In the genomic region with DNA sequence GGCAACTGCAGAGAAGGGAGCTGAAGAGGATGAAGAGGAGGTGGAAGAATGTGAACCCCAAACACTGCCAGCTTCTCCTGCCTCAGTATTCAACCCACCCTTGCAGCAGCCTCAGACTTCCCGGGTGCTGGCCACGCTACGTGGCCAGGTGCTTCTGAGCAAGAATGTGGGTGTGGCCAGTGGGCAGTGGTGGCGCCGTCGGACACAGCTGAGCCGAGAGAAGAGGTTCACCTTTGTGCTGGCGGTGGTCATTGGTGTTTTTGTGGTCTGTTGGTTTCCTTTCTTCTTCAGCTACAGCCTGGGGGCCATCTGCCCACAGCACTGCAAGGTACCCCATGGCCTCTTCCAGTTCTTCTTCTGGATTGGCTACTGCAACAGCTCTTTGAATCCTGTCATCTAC, we compare ENCODE assay signal across 16 mouse cellular contexts. TPM values are rescaled to one million over a fixed set of nuclear protein-coding genes. Genes with fewer than 3 reads are reported as not detected.
A peak's percentile ranks its signal among the peaks of the same experiment; 100 is the strongest.
DNase-seq lines count a peak whose midpoint lies in the region; ATAC-seq lines count a peak whose summit lies in the region.
"Had no signal": no experiment of that assay in that cellular context is flagged by ENCODE, and none has a peak within 500 bp of the region (broad histone marks: within the 10 kb centered on the region; RNA-seq: fewer than 3 reads in every experiment).

No protein-coding gene starts in this region.

- 0 out of 2 replicates have a peak overlapping the region, but pooled peaks have one; percentile 74 for H3K4me2 ChIP-seq in lung, embryonic 15.5 days
- H3K4me2 ChIP-seq in limb, embryonic 13.5 days (replicated peaks): no peak overlapping the region
- H3K4me2 ChIP-seq in stomach, embryonic 16.5 days (ENCODE audit: low read depth, low read length): no peak overlapping the region

- H3K36me3 ChIP-seq in erythroblast, embryonic 14.5 days (ENCODE audit: control insufficient read depth): peaks cover 55% of the 10 kb centered on the region
- no peaks in the 10 kb centered on the region for H3K36me3 ChIP-seq in lung, embryonic 15.5 days
- no peaks in the 10 kb centered on the region for H3K36me3 ChIP-seq in limb, embryonic 13.5 days
- H3K36me3 ChIP-seq in stomach, embryonic 16.5 days (ENCODE audit: control insufficient read depth, insufficient read depth, low read length): no peaks in the 10 kb centered on the region

- DNase-seq in lung, postnatal 36 days: no peak
- no peak for DNase-seq in thymus, postnatal 14 days
- no peak for DNase-seq in right cerebral cortex, postnatal 14 days
- DNase-seq: adrenal gland, adult 2 months; lung, postnatal 14 days had no signal

- H3K27ac ChIP-seq in lung, embryonic 15.5 days: no peak overlapping the region
- H3K27ac ChIP-seq in limb, embryonic 13.5 days: no peak overlapping the region
- H3K27ac ChIP-seq in stomach, embryonic 16.5 days (ENCODE audit: low read length): no peak overlapping the region

- H3K4me3 ChIP-seq in erythroblast, embryonic 14.5 days (replicated peaks): peak overlapping the region; percentile 87
- no peak overlapping the region for H3K4me3 ChIP-seq in lung, embryonic 15.5 days
- H3K4me3 ChIP-seq in limb, embryonic 13.5 days: 0 out of 2 replicates have a peak overlapping the region, but pooled peaks have one; percentile 49
- peak overlapping the region; percentile 49 for H3K4me3 ChIP-seq in stomach, embryonic 16.5 days (replicated peaks; ENCODE audit: low read length)
- H3K4me3 ChIP-seq: myocyte had no signal

- H3K9me3 ChIP-seq in erythroblast, embryonic 14.5 days (ENCODE audit: control insufficient read depth, low read length): peaks cover 23% of the 10 kb centered on the region
- no peaks in the 10 kb centered on the region for H3K9me3 ChIP-seq in lung, embryonic 15.5 days
- H3K9me3 ChIP-seq in limb, embryonic 13.5 days: no peaks in the 10 kb centered on the region
- H3K9me3 ChIP-seq in stomach, embryonic 16.5 days (replicated peaks; ENCODE audit: control insufficient read depth, low read length): no peaks in the 10 kb centered on the region

- no peak overlapping the region for H3K9ac ChIP-seq in lung, embryonic 15.5 days
- no peak overlapping the region for H3K9ac ChIP-seq in limb, embryonic 13.5 days
- H3K9ac ChIP-seq in stomach, embryonic 16.5 days (ENCODE audit: low read length): no peak overlapping the region

- H3K27me3 ChIP-seq in erythroblast, embryonic 14.5 days (ENCODE audit: control insufficient read depth): peaks cover 85% of the 10 kb centered on the region
- H3K27me3 ChIP-seq in lung, embryonic 15.5 days: peaks cover 79% of the 10 kb centered on the region
- H3K27me3 ChIP-seq in limb, embryonic 13.5 days: peaks cover 85% of the 10 kb centered on the region
- H3K27me3 ChIP-seq in stomach, embryonic 16.5 days (ENCODE audit: control insufficient read depth, insufficient read depth, low read length): peaks cover 57% of the 10 kb centered on the region

- no peak for ATAC-seq in erythroblast, adult 5-6 weeks (replicated peaks; ENCODE audit: low FRiP score, poor library complexity, severe bottlenecking)
- no peak for ATAC-seq in lung, embryonic 15.5 days (ENCODE audit: borderline replicate concordance, extremely low read depth, low FRiP score, low TSS enrichment)
- no peak for ATAC-seq in limb, embryonic 13.5 days (ENCODE audit: low FRiP score, low read depth)
- no peak for ATAC-seq in stomach, embryonic 16.5 days (ENCODE audit: insufficient read depth, low FRiP score)

- H3K4me1 ChIP-seq in erythroblast, embryonic 14.5 days (ENCODE audit: control insufficient read depth): peaks cover 69% of the 10 kb centered on the region
- peaks cover 16% of the 10 kb centered on the region for H3K4me1 ChIP-seq in lung, embryonic 15.5 days
- peaks cover 14% of the 10 kb centered on the region for H3K4me1 ChIP-seq in limb, embryonic 13.5 days
- H3K4me1 ChIP-seq in stomach, embryonic 16.5 days (ENCODE audit: control insufficient read depth, insufficient read depth, low read length): peaks cover 14% of the 10 kb centered on the region

- WGBS in lung, embryonic 15.5 days: 11% methylated on average over 8 of the region's 8 CpGs
- WGBS in limb, embryonic 13.5 days: 10% methylated on average over 8 of the region's 8 CpGs
- WGBS in stomach, embryonic 16.5 days: 8% methylated on average over 8 of the region's 8 CpGs

RNA-seq across cellular contexts. Expression of a gene that starts 1.4 kb away (rescaled TPM):
- polyA plus RNA-seq in erythroblast, embryonic 14.5 days (2012): 1.9 and 2.4 TPM in 2 replicates
- not detected in 2 replicates for total RNA-seq in erythroblast, adult 5-6 weeks (2015; ENCODE audit: low replicate concordance)
- not detected in 2 replicates for total RNA-seq in erythroblast, adult 5-6 weeks (2017; ENCODE audit: low replicate concordance)
- polyA plus RNA-seq in lung, embryonic 15.5 days (2015; fragmentation: Nextera tagmentation; extraction: Ambion mirVana): 0.18 and 0.41 TPM in 2 replicates
- 0.45 and 0.56 TPM in 2 replicates for polyA plus RNA-seq in limb, embryonic 13.5 days (2015; fragmentation: Nextera tagmentation; extraction: Ambion mirVana)
- 2.4 and 3.6 TPM in 2 replicates for polyA plus RNA-seq in stomach, embryonic 16.5 days (2015; fragmentation: Nextera tagmentation; extraction: Ambion mirVana)
- total RNA-seq: MEL had no signal
- polyA plus RNA-seq: myocyte had no signal

RNA-seq across cellular contexts. Expression of a gene that starts 26.0 kb away (rescaled TPM):
- polyA plus RNA-seq in erythroblast, embryonic 14.5 days (2012): not detected in 2 replicates
- not detected in 2 replicates for total RNA-seq in erythroblast, adult 5-6 weeks (2015; ENCODE audit: low replicate concordance)
- total RNA-seq in erythroblast, adult 5-6 weeks (2017; ENCODE audit: low replicate concordance): not detected in 2 replicates
- not detected in 2 replicates for polyA plus RNA-seq in lung, embryonic 15.5 days (2015; fragmentation: Nextera tagmentation; extraction: Ambion mirVana)
- 0.06 and 0.14 TPM in 2 replicates for polyA plus RNA-seq in limb, embryonic 13.5 days (2015; fragmentation: Nextera tagmentation; extraction: Ambion mirVana)
- polyA plus RNA-seq in stomach, embryonic 16.5 days (2015; fragmentation: Nextera tagmentation; extraction: Ambion mirVana): not detected in 2 replicates
- total RNA-seq: adrenal gland, adult 2 months; layer of hippocampus, adult 8-10 months; MEL had no signal
- polyA plus RNA-seq: adrenal gland, adult 2 months; gonadal fat pad, adult 2 months; small intestine, adult 2 months; urinary bladder, adult 2 months had no signal

RNA-seq across cellular contexts. Expression of a gene that starts 28.5 kb away (rescaled TPM):
- polyA plus RNA-seq in erythroblast, embryonic 14.5 days (2012): 0.05 and 0.08 TPM in 2 replicates
- total RNA-seq in erythroblast, adult 5-6 weeks (2015; ENCODE audit: low replicate concordance): 3.6 and 5.6 TPM in 2 replicates
- 0.34 and 1.5 TPM in 2 replicates for total RNA-seq in erythroblast, adult 5-6 weeks (2017; ENCODE audit: low replicate concordance)
- polyA plus RNA-seq in lung, embryonic 15.5 days (2015; fragmentation: Nextera tagmentation; extraction: Ambion mirVana): 13.0 and 13.1 TPM in 2 replicates
- polyA plus RNA-seq in limb, embryonic 13.5 days (2015; fragmentation: Nextera tagmentation; extraction: Ambion mirVana): 4.4 and 4.6 TPM in 2 replicates
- polyA plus RNA-seq in stomach, embryonic 16.5 days (2015; fragmentation: Nextera tagmentation; extraction: Ambion mirVana): 2.5 and 2.9 TPM in 2 replicates
